Mouse (Mus musculus) CH12.LX (cell line): Measurements from ENCODE around the gene Golga7b.

ENCODE experiments used
- CTCF ChIP-seq, 2 experiments: IDR thresholded peaks in 1 of 2; conservative IDR thresholded peaks in 1 of 2; 2 replicates each; pipeline ENCODE4 v1.5.1; 2011 to 2012; ENCODE audit warnings: low read depth in 2 of 2, low read length in 2 of 2, improper control_type of control experiment in 1 of 2, inconsistent platforms in 1 of 2, mild to moderate bottlenecking in 1 of 2, moderate library complexity in 1 of 2
- NRF1 ChIP-seq: IDR thresholded peaks from 2 replicates; pipeline ENCODE4 v1.6.1; 2014; ENCODE audit warnings: low read depth, mild to moderate bottlenecking, inconsistent platforms, low read length, improper control_type of control experiment, moderate library complexity

- TF ChIP-seq NRF1 = no peak
- no peak for TF ChIP-seq CTCF (conservative IDR thresholded peaks at IDR 0.05 in 1 of 2, IDR thresholded peaks at IDR 0.05 in 1 of 2; ENCODE audit: low read depth in 2 of 2, low read length in 2 of 2)
Observed at GRCm38 (mm10) chr19:42258596-42258995, 11.2 kb downstream of the Golga7b start.
